Mouse (Mus musculus) testis, adult 2 months (tissue): ENCODE data around the gene Tgfbr3.

Experiments
- CTCF ChIP-seq: fragments of 200-500 bp; IDR thresholded peaks from 2 replicates; pipeline ENCODE4 v1.5.1; 2012; ENCODE audit warnings: low read depth, mild to moderate bottlenecking, inconsistent platforms, low read length, moderate library complexity; ENCODE audit not compliant: control insufficient read depth, insufficient read depth, insufficient replicate concordance
- POLR2A ChIP-seq: fragments of 200-500 bp; IDR thresholded peaks from 2 replicates; pipeline ENCODE4 v1.6.1; 2012; ENCODE audit warnings: low read depth, mild to moderate bottlenecking, inconsistent platforms, low read length, moderate library complexity; ENCODE audit not compliant: control insufficient read depth

DNA sequence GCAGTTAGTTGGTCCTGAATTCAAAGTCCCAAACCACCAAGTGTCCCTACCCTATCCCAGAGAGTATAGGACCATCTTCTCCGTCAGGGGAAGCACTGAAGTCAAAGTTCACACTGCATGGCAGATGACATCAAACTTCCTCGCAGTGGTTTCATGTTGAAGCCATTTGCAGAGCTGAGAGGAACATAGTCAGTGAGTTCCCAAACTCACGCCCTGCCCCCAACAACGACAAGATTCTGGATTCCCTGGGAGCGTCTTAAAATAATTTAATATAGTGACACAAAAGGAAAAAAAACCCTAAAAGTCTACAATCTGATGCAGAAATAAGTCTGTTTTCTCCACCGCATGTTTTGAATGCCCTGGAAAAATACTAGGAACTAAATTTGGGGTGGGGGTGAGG is 105.9 kb downstream of the Tgfbr3 start:
- no peak for TF ChIP-seq CTCF
- TF ChIP-seq POLR2A = no peak
